Mouse (Mus musculus): Measurements from ENCODE around the gene Tubb5.

GRCm38 (mm10) chr17:35812307-35812706 is 25.8 kb downstream of the Tubb5 start:
- TF ChIP-seq CTCF (IDR thresholded peaks at IDR 0.05; ENCODE audit: control insufficient read depth, insufficient read depth, low read length) (no peak), POLR2A (IDR thresholded peaks at IDR 0.05; ENCODE audit: borderline replicate concordance, control insufficient read depth, low read depth, low read length) (no peak)
